Mouse (Mus musculus) thymus, adult 2 months (tissue): ENCODE measurements around the gene Palld. TPM values are rescaled to one million over a fixed set of nuclear protein-coding genes. Genes with fewer than 3 reads are reported as not detected.

Experiments used
- DNase-seq: peaks from one replicate; pipeline ENCODE4 v3.0.0; 2021
- H3K27ac ChIP-seq: fragments of 200-500 bp; 2 replicates; pipeline ENCODE4 v1.5.1; 2012; ENCODE audit warnings: low read length, control low read depth; ENCODE audit not compliant: control insufficient read depth, insufficient read depth
- H3K27me3 ChIP-seq: fragments of 200-500 bp; 2 replicates; pipeline ENCODE4 v1.6.1; 2012; ENCODE audit warnings: mild to moderate bottlenecking, low read length, moderate library complexity, mixed read lengths; ENCODE audit not compliant: control insufficient read depth, insufficient read depth
- H3K36me3 ChIP-seq: fragments of 200-500 bp; 2 replicates; pipeline ENCODE4 v1.6.1; 2012; ENCODE audit warnings: mild to moderate bottlenecking, low read length, moderate library complexity; ENCODE audit not compliant: control insufficient read depth, insufficient read depth
- H3K4me1 ChIP-seq: fragments of 200-500 bp; replicated peaks from 2 replicates; pipeline ENCODE4 v1.6.1; 2012; ENCODE audit warnings: low read length; ENCODE audit not compliant: control insufficient read depth, insufficient read depth
- H3K4me3 ChIP-seq: fragments of 200-500 bp; 2 replicates; pipeline ENCODE4 v1.5.1; 2012; ENCODE audit warnings: mild to moderate bottlenecking, low read length, control low read depth, moderate library complexity; ENCODE audit not compliant: control insufficient read depth, insufficient read depth
- CTCF ChIP-seq: fragments of 200-500 bp; IDR thresholded peaks from 2 replicates; pipeline ENCODE4 v1.5.1; 2012; ENCODE audit warnings: mild to moderate bottlenecking, control low read depth, low read length, moderate library complexity, borderline replicate concordance; ENCODE audit not compliant: control insufficient read depth, poor library complexity, insufficient read depth; ENCODE audit errors: extremely low read depth
- POLR2A ChIP-seq: fragments of 200-500 bp; IDR thresholded peaks from 2 replicates; pipeline ENCODE4 v1.6.1; 2012; ENCODE audit warnings: mild to moderate bottlenecking, low read length, control low read depth, moderate library complexity; ENCODE audit not compliant: control insufficient read depth, poor library complexity, insufficient read depth; ENCODE audit errors: extremely low read depth
- WGBS: fragments of 180-500 bp; shearing (Covaris S2); methylation state at CpG from one replicate; pipeline ENCODE4 v1.1.7; 2018; 5-methylcytosine and 5-hydroxymethylcytosine counted together
- polyA plus RNA-seq: library from polyadenylated mRNA; depleted of rRNA; stranded (reverse); fragments of >200 nt; gene quantifications from 2 replicates; pipeline ENCODE4 v1.2.3, GENCODE M21; 2012

Palld gene
- polyA plus RNA-seq, 1 experiment: 10.6 TPM

DNA sequence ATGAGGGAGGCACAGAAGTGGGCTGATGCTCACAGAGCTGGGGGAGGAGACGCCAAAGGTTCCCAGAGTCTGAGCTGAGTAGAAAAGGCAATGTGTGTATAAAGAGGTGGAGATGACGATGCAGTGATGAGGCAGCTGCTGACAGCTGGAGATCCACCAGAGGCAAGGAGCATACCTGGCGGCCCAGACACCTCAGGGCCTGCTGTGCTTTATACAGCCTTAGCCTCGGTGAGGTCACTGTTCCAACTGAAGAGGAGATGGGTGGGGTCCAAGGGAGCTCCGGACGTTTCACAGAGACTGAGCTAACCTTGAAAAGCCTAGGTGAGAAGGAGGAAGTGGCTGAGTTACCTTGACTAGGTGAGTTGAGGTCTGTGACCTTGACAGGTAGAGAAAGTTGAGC is 256.8 kb downstream of the Palld start:
- H3K4me3 ChIP-seq: no peak overlapping the region
- TF ChIP-seq POLR2A (no peak), CTCF (no peak)
- H3K4me1 ChIP-seq: no peaks in the 10 kb centered on the region
- no peaks in the 10 kb centered on the region for H3K27me3 ChIP-seq
- no peak for DNase-seq
- WGBS: 89% methylated on average over 6 of the region's 6 CpGs
- no peak overlapping the region for H3K27ac ChIP-seq
- H3K36me3 ChIP-seq: no peaks in the 10 kb centered on the region

- Histone ChIP-seq H3K36me3 (no peaks in the 10 kb centered on the region), H3K4me3 (no peak overlapping the region), H3K27ac (no peak overlapping the region), H3K4me1 (no peaks in the 10 kb centered on the region), H3K27me3 (no peaks in the 10 kb centered on the region)
- no peak for DNase-seq
- TF ChIP-seq POLR2A (no peak), CTCF (no peak)
- WGBS: 19% methylated on average over 3 of the region's 3 CpGs
Measured at GRCm38 (mm10) chr8:61643215-61643614, 259.3 kb downstream of the Palld start.

DNA sequence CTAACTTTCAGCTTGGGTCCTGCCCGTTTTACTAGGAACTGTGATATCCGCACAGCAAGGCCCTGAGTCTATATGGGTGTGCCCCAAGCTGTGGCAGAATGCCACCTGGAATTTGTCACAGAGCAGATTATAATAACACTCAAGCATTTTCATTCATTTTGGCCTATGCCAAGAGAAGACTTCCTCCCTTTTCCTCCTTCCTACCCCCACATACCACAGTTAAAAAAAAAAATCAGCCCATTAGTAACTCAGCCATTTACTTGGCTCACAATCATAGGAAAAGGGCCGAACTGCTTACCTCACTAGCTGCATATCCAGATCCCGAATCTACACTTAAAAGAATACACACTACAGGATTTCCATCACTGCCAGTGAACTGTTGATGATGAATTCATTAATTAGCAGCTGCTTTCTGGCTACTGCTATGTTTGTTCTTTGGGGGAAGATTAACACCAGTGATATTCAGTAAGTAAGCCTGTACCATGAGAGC is 260.1 kb downstream of the Palld start:
- WGBS: 93% methylated on average over 4 of the region's 4 CpGs
- Histone ChIP-seq H3K4me1 (no peaks in the 10 kb centered on the region), H3K27ac (no peak overlapping the region), H3K36me3 (no peaks in the 10 kb centered on the region), H3K4me3 (no peak overlapping the region), H3K27me3 (no peaks in the 10 kb centered on the region)
- TF ChIP-seq CTCF (no peak), POLR2A (no peak)
- no peak for DNase-seq

- DNase-seq: no peak
- no peaks in the 10 kb centered on the region for H3K4me1 ChIP-seq
- H3K27me3 ChIP-seq: no peaks in the 10 kb centered on the region
- no peaks in the 10 kb centered on the region for H3K36me3 ChIP-seq
- 98% methylated on average over 2 of the region's 2 CpGs for WGBS
- no peak overlapping the region for H3K27ac ChIP-seq
- H3K4me3 ChIP-seq: no peak overlapping the region
- TF ChIP-seq POLR2A (no peak), CTCF (no peak)
Measured at GRCm38 (mm10) chr8:61639596-61639995, 262.9 kb downstream of the Palld start.

GRCm38 (mm10) chr8:61639008-61639407 is 263.5 kb downstream of the Palld start:
- no peak overlapping the region for H3K27ac ChIP-seq
- H3K36me3 ChIP-seq: no peaks in the 10 kb centered on the region
- WGBS: 93% methylated on average over 3 of the region's 3 CpGs
- no peak for TF ChIP-seq CTCF
- no peak for TF ChIP-seq POLR2A
- no peaks in the 10 kb centered on the region for H3K4me1 ChIP-seq
- DNase-seq: no peak
- no peaks in the 10 kb centered on the region for H3K27me3 ChIP-seq
- H3K4me3 ChIP-seq: no peak overlapping the region

DNA sequence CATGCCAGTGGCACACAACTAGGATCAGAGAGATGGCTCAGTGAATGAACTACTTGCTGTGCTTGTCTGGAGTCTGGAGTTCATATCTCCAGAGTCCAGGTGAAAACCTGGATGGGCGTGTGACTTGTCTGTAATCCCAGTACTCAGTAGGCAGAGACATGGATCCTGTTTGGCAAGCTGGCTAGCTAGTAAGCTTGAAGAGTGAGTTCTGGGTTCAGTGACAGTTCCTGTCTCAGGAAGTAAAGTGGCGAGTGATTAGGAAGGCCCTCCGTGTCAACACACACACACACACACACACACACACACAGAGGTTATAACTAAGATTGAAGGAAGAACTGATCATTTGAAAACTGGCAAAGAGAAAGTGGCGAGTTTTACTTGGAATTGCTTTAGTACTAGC is 264.8 kb downstream of the Palld start:
- H3K4me1 ChIP-seq: no peaks in the 10 kb centered on the region
- DNase-seq: no peak
- H3K36me3 ChIP-seq: no peaks in the 10 kb centered on the region
- WGBS: 59% methylated on average over 4 of the region's 4 CpGs
- TF ChIP-seq POLR2A (no peak), CTCF (no peak)
- H3K27ac ChIP-seq: no peak overlapping the region
- H3K4me3 ChIP-seq: no peak overlapping the region
- H3K27me3 ChIP-seq: no peaks in the 10 kb centered on the region

GRCm38 (mm10) chr8:61634811-61635210 is 267.7 kb downstream of the Palld start:
- H3K4me1 ChIP-seq: no peaks in the 10 kb centered on the region
- no peak overlapping the region for H3K27ac ChIP-seq
- no peak for DNase-seq
- H3K36me3 ChIP-seq: no peaks in the 10 kb centered on the region
- no peak overlapping the region for H3K4me3 ChIP-seq
- no peak for TF ChIP-seq CTCF
- no peak for TF ChIP-seq POLR2A
- WGBS: 82% methylated on average over 1 of the region's 1 CpGs
- H3K27me3 ChIP-seq: no peaks in the 10 kb centered on the region
